Mouse (Mus musculus): Measurements from ENCODE around the gene Hdgfl1. TPM values are rescaled to one million over a fixed set of nuclear protein-coding genes. Genes with fewer than 3 reads are reported as not detected.

Gene Hdgfl1
- polyA plus RNA-seq (2015; fragmentation: Nextera tagmentation; extraction: Ambion mirVana): not detected in 2 replicates

GRCm38 (mm10) chr13:26769955-26770354, at the start of gene Hdgfl1:
TSS of gene Hdgfl1 (minus strand) at chr13:26770165.
- no peak within 1 kb of the TSS for H3K27ac ChIP-seq (replicated peaks)
- no peak within 1 kb of the TSS for H3K4me3 ChIP-seq
- no peak for ATAC-seq (replicated peaks)
- no peaks in the 10 kb centered on the region for H3K4me1 ChIP-seq
- 98% methylated on average over 16 of the region's 16 CpGs for WGBS
- H3K27me3 ChIP-seq: no peaks in the 10 kb centered on the region
- no peaks in the 10 kb centered on the region; the same call in 1 of the 2 replicates for H3K9me3 ChIP-seq
- no peak within 1 kb of the TSS for H3K9ac ChIP-seq (replicated peaks)
- H3K4me2 ChIP-seq (replicated peaks): no peak within 1 kb of the TSS
- H3K36me3 ChIP-seq: no peaks in the 10 kb centered on the region

- ATAC-seq (replicated peaks): no peak
- Histone ChIP-seq H3K36me3 (no peaks in the 10 kb centered on the region), H3K4me3 (no peak overlapping the region), H3K4me1 (no peaks in the 10 kb centered on the region), H3K27me3 (no peaks in the 10 kb centered on the region), H3K9ac (replicated peaks) (no peak overlapping the region), H3K4me2 (replicated peaks) (no peak overlapping the region), H3K27ac (replicated peaks) (no peak overlapping the region), H3K9me3 (no peaks in the 10 kb centered on the region)
- 84% methylated on average over 3 of the region's 3 CpGs for WGBS
Observed at GRCm38 (mm10) chr13:26795460-26795859, 25.5 kb upstream of the Hdgfl1 start.

GRCm38 (mm10) chr13:26769424-26769823, 541 bp downstream of the Hdgfl1 start:
- no peak overlapping the region for H3K9ac ChIP-seq (replicated peaks)
- no peak overlapping the region for H3K4me3 ChIP-seq
- ATAC-seq (replicated peaks): no peak
- no peaks in the 10 kb centered on the region for H3K4me1 ChIP-seq
- 96% methylated on average over 15 of the region's 15 CpGs for WGBS
- no peaks in the 10 kb centered on the region for H3K27me3 ChIP-seq
- no peak overlapping the region for H3K27ac ChIP-seq (replicated peaks)
- H3K36me3 ChIP-seq: no peaks in the 10 kb centered on the region
- no peaks in the 10 kb centered on the region; the same call in 1 of the 2 replicates for H3K9me3 ChIP-seq
- H3K4me2 ChIP-seq (replicated peaks): no peak overlapping the region

- H3K27me3 ChIP-seq: no peaks in the 10 kb centered on the region
- H3K9me3 ChIP-seq: no peaks in the 10 kb centered on the region
- no peak overlapping the region for H3K9ac ChIP-seq (replicated peaks)
- no peak overlapping the region for H3K4me3 ChIP-seq
- H3K4me1 ChIP-seq: no peaks in the 10 kb centered on the region; the same call in 1 of the 2 replicates
- 27% methylated on average over 12 of the region's 12 CpGs for WGBS
- H3K36me3 ChIP-seq: no peaks in the 10 kb centered on the region
- no peak overlapping the region for H3K27ac ChIP-seq (replicated peaks)
- no peak overlapping the region for H3K4me2 ChIP-seq (replicated peaks)
- no peak for ATAC-seq (replicated peaks)
Observed at GRCm38 (mm10) chr13:26761966-26762803, 7.8 kb downstream of the Hdgfl1 start.

- Histone ChIP-seq H3K4me2 (replicated peaks) (no peak overlapping the region), H3K36me3 (no peaks in the 10 kb centered on the region), H3K9me3 (no peaks in the 10 kb centered on the region), H3K4me1 (no peaks in the 10 kb centered on the region), H3K4me3 (no peak overlapping the region), H3K9ac (replicated peaks) (no peak overlapping the region), H3K27ac (replicated peaks) (no peak overlapping the region), H3K27me3 (no peaks in the 10 kb centered on the region)
- ATAC-seq (replicated peaks): no peak
Observed at GRCm38 (mm10) chr13:26752863-26753262, 17.1 kb downstream of the Hdgfl1 start.

- Histone ChIP-seq H3K4me2 (replicated peaks) (no peak overlapping the region), H3K9me3 (no peaks in the 10 kb centered on the region), H3K4me1 (no peaks in the 10 kb centered on the region), H3K36me3 (no peaks in the 10 kb centered on the region), H3K9ac (replicated peaks) (no peak overlapping the region), H3K27me3 (no peaks in the 10 kb centered on the region), H3K27ac (replicated peaks) (no peak overlapping the region), H3K4me3 (no peak overlapping the region)
- WGBS: 67% methylated on average over 1 of the region's 1 CpGs
- ATAC-seq (replicated peaks): no peak
Observed at GRCm38 (mm10) chr13:26752414-26752813, 17.6 kb downstream of the Hdgfl1 start.

- H3K9ac ChIP-seq (replicated peaks): no peak overlapping the region
- ATAC-seq (replicated peaks): peak; percentile 82
- H3K4me3 ChIP-seq: no peak overlapping the region
- H3K36me3 ChIP-seq: no peaks in the 10 kb centered on the region
- WGBS: 34% methylated on average over 2 of the region's 2 CpGs
- peak overlapping the region; percentile 32 for H3K27ac ChIP-seq (replicated peaks)
- peaks cover 12% of the 10 kb centered on the region; the same call in 1 of the 2 replicates for H3K4me1 ChIP-seq
- no peak overlapping the region for H3K4me2 ChIP-seq (replicated peaks)
- H3K9me3 ChIP-seq: no peaks in the 10 kb centered on the region
- no peaks in the 10 kb centered on the region for H3K27me3 ChIP-seq
Observed at GRCm38 (mm10) chr13:26745760-26746457, 24.1 kb downstream of the Hdgfl1 start.

GRCm38 (mm10) chr13:26745059-26745759, 24.8 kb downstream of the Hdgfl1 start:
- H3K9ac ChIP-seq (replicated peaks): no peak overlapping the region
- H3K4me1 ChIP-seq: peaks cover 12% of the 10 kb centered on the region; the same call in 1 of the 2 replicates
- H3K9me3 ChIP-seq: no peaks in the 10 kb centered on the region
- no peaks in the 10 kb centered on the region for H3K36me3 ChIP-seq
- no peak overlapping the region for H3K4me2 ChIP-seq (replicated peaks)
- 0 out of 2 replicates have a peak, but pooled peaks have one; percentile 29 for ATAC-seq (replicated peaks)
- WGBS: 52% methylated on average over 5 of the region's 5 CpGs
- peak overlapping the region; percentile 32 for H3K27ac ChIP-seq (replicated peaks)
- no peaks in the 10 kb centered on the region for H3K27me3 ChIP-seq
- no peak overlapping the region for H3K4me3 ChIP-seq

- Histone ChIP-seq H3K27me3 (no peaks in the 10 kb centered on the region), H3K27ac (replicated peaks) (no peak overlapping the region), H3K4me3 (no peak overlapping the region), H3K4me1 (peaks cover 12% of the 10 kb centered on the region; the same call in 1 of the 2 replicates), H3K9me3 (no peaks in the 10 kb centered on the region), H3K4me2 (replicated peaks) (no peak overlapping the region), H3K9ac (replicated peaks) (no peak overlapping the region), H3K36me3 (no peaks in the 10 kb centered on the region)
- WGBS: 49% methylated on average over 1 of the region's 1 CpGs
- ATAC-seq (replicated peaks): no peak
Observed at GRCm38 (mm10) chr13:26744068-26744467, 25.9 kb downstream of the Hdgfl1 start.

GRCm38 (mm10) chr13:26734981-26735380, 35.0 kb downstream of the Hdgfl1 start:
- H3K27ac ChIP-seq (replicated peaks): no peak overlapping the region
- H3K4me2 ChIP-seq (replicated peaks): no peak overlapping the region
- H3K9me3 ChIP-seq: no peaks in the 10 kb centered on the region
- no peaks in the 10 kb centered on the region for H3K27me3 ChIP-seq
- H3K4me1 ChIP-seq: no peaks in the 10 kb centered on the region
- no peak overlapping the region for H3K9ac ChIP-seq (replicated peaks)
- WGBS: 81% methylated on average over 1 of the region's 1 CpGs
- ATAC-seq (replicated peaks): no peak
- H3K36me3 ChIP-seq: no peaks in the 10 kb centered on the region
- H3K4me3 ChIP-seq: no peak overlapping the region

- no peaks in the 10 kb centered on the region for H3K27me3 ChIP-seq
- no peaks in the 10 kb centered on the region for H3K9me3 ChIP-seq
- no peak overlapping the region for H3K4me2 ChIP-seq (replicated peaks)
- no peak overlapping the region for H3K4me3 ChIP-seq
- H3K9ac ChIP-seq (replicated peaks): no peak overlapping the region
- no peaks in the 10 kb centered on the region for H3K4me1 ChIP-seq
- WGBS: 71% methylated on average over 1 of the region's 1 CpGs
- H3K36me3 ChIP-seq: no peaks in the 10 kb centered on the region
- no peak for ATAC-seq (replicated peaks)
- H3K27ac ChIP-seq (replicated peaks): no peak overlapping the region
Observed at GRCm38 (mm10) chr13:26724250-26724649, 45.7 kb downstream of the Hdgfl1 start.

GRCm38 (mm10) chr13:26721333-26721732, 48.6 kb downstream of the Hdgfl1 start:
- H3K4me3 ChIP-seq: no peak overlapping the region
- no peak overlapping the region for H3K27ac ChIP-seq (replicated peaks)
- no peaks in the 10 kb centered on the region for H3K4me1 ChIP-seq
- no peak overlapping the region for H3K4me2 ChIP-seq (replicated peaks)
- H3K9me3 ChIP-seq: no peaks in the 10 kb centered on the region
- H3K9ac ChIP-seq (replicated peaks): no peak overlapping the region
- WGBS: 48% methylated on average over 6 of the region's 6 CpGs
- H3K27me3 ChIP-seq: no peaks in the 10 kb centered on the region
- ATAC-seq (replicated peaks): no peak
- no peaks in the 10 kb centered on the region for H3K36me3 ChIP-seq

Data from forebrain, embryonic 15.5 days (tissue).